Mouse (Mus musculus): ENCODE data around the gene Eri3. TPM values are rescaled to one million over a fixed set of nuclear protein-coding genes. Genes with fewer than 3 reads are reported as not detected.
A peak's percentile ranks its signal among the peaks of the same experiment; 100 is the strongest.

Gene Eri3
- polyA plus RNA-seq, 1 experiment: 67.4 TPM

DNA sequence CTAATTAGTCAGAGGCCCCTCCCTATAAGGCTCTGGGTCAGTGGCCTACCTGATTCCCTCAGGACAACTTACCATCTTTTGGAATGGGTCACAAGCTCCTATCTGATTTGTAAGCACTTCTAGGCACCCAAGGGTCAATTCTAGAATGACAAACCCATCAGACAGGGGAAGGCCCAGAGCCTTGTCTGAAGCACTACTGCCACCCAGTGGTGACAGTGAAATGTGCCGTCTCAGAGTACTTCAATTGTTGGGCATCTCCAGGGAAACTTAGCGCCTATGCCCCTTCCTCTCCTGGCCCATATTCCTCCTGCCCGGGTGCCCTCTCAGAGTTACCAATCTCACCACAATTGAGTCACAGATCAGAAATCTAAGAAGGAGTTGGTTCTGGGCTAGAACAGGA is 126.7 kb downstream of the Eri3 start:
- peaks cover 12% of the 10 kb centered on the region for H3K79me2 ChIP-seq (ENCODE audit: control insufficient read depth, insufficient read depth)
- no peak for TF ChIP-seq MYOG (IDR thresholded peaks at IDR 0.05; ENCODE audit: control insufficient read depth, extremely low read depth, insufficient read length)
- TF ChIP-seq MAX (IDR thresholded peaks at IDR 0.05): no peak
- TF ChIP-seq CTCF (IDR thresholded peaks at IDR 0.05; ENCODE audit: control insufficient read depth, insufficient read depth, insufficient read length): peak; percentile 72
- TF ChIP-seq CEBPB (IDR thresholded peaks at IDR 0.05; ENCODE audit: low read depth): no peak
- no peak for TF ChIP-seq MYOD1 (IDR thresholded peaks at IDR 0.05; ENCODE audit: control insufficient read depth, insufficient read length, low read depth)
- H3K36me3 ChIP-seq (ENCODE audit: control insufficient read depth, insufficient read depth): peaks cover 60% of the 10 kb centered on the region

DNA sequence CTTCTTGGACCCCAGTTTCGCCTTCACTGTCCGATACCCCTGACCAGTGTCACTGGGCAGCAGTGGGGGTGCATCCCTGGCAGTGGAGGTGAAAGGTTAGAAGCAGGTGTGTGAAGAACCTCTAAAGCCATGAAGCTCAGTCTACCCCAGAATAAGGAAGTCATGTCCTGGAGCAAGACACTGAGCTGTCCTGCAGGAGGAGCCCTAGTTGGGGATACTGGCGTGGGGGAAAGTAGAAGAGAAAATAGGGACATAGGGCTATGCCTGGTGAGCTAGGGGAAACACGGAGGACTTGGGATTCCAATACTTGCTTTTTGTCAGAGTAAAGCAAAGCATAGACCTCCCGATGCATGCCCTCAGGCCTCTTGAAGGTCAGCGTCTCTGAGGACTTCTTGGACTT is 130.8 kb downstream of the Eri3 start:
- Histone ChIP-seq H3K4me3 (ENCODE audit: insufficient read depth, poor library complexity, severe bottlenecking) (peak overlapping the region; percentile 95), H3K36me3 (ENCODE audit: control insufficient read depth, insufficient read depth) (peaks cover 39% of the 10 kb centered on the region), H3K79me3 (ENCODE audit: low read depth) (no peaks in the 10 kb centered on the region), H3ac (ENCODE audit: control insufficient read depth, insufficient read length, low read depth) (no peak overlapping the region), H3K79me2 (ENCODE audit: control insufficient read depth, insufficient read depth) (peaks cover 13% of the 10 kb centered on the region), H3K27me3 (ENCODE audit: control insufficient read depth, insufficient read depth, insufficient read length) (no peaks in the 10 kb centered on the region)
- TF ChIP-seq MAX (IDR thresholded peaks at IDR 0.05): no peak
- no peak for TF ChIP-seq CTCF (IDR thresholded peaks at IDR 0.05; ENCODE audit: control insufficient read depth, insufficient read depth, insufficient read length)
- no peak for TF ChIP-seq USF1 (IDR thresholded peaks at IDR 0.05; ENCODE audit: low read depth)
- no peak for TF ChIP-seq MYOG (IDR thresholded peaks at IDR 0.05; ENCODE audit: control insufficient read depth, extremely low read depth, insufficient read length)
- TF ChIP-seq FOSL1 (IDR thresholded peaks at IDR 0.05; ENCODE audit: insufficient read depth, low read length, poor library complexity, severe bottlenecking): no peak
- no peak for TF ChIP-seq CEBPB (IDR thresholded peaks at IDR 0.05; ENCODE audit: low read depth)
- TF ChIP-seq MYOD1 (IDR thresholded peaks at IDR 0.05; ENCODE audit: control insufficient read depth, insufficient read length, low read depth): no peak

More for the DNA sequence above, 126.7 kb downstream of the Eri3 start:
- Histone ChIP-seq H3K79me3 (ENCODE audit: low read depth) (no peaks in the 10 kb centered on the region), H3K27me3 (ENCODE audit: control insufficient read depth, insufficient read depth, insufficient read length) (no peaks in the 10 kb centered on the region), H3K4me3 (ENCODE audit: insufficient read depth, poor library complexity, severe bottlenecking) (no peak overlapping the region), H3ac (ENCODE audit: control insufficient read depth, insufficient read length, low read depth) (no peak overlapping the region)

DNA sequence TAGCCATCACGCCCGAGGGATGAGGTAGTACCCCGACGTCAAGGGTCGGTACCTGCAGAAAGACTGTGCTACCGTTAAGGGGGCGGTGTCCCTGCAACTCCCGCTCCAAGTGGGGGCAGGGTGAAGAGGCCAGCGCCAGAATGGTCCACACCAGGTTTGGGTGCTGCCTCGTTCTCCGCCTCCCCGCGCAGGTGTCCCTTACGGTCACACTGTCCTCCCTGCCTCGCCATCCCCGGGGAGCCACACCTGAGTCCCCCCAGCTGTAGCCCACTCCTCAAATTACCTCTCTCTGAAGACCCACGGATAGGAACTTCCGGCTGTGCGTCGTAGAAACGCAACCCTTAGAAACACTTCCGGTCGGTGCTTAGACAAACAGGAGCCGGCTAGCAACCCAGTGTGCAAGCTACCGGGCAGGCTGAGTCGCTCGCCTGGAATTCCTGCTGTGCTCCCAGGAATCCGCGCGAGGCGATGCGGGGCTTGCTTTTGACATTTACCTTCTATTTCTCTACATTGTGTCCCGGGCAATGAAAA is 131.8 kb downstream of the Eri3 start, which contains the start of gene Dmap1:
TSS of gene Dmap1 (minus strand) at position 343 of the 531 bp plus-strand sequence.
- Histone ChIP-seq H3K36me3 (ENCODE audit: control insufficient read depth, insufficient read depth) (peaks cover 29% of the 10 kb centered on the region), H3K27me3 (ENCODE audit: control insufficient read depth, insufficient read depth, insufficient read length) (no peaks in the 10 kb centered on the region), H3ac (ENCODE audit: control insufficient read depth, insufficient read length, low read depth) (peak within 1 kb of the TSS; percentile 78), H3K4me3 (ENCODE audit: insufficient read depth, poor library complexity, severe bottlenecking) (peak within 1 kb of the TSS; percentile 95), H3K79me2 (ENCODE audit: control insufficient read depth, insufficient read depth) (peaks cover 13% of the 10 kb centered on the region), H3K79me3 (ENCODE audit: low read depth) (no peaks in the 10 kb centered on the region)
- TF ChIP-seq FOSL1 (IDR thresholded peaks at IDR 0.05; ENCODE audit: insufficient read depth, low read length, poor library complexity, severe bottlenecking): no peak
- no peak for TF ChIP-seq USF1 (IDR thresholded peaks at IDR 0.05; ENCODE audit: low read depth)
- TF ChIP-seq MYOG (IDR thresholded peaks at IDR 0.05; ENCODE audit: control insufficient read depth, extremely low read depth, insufficient read length): no peak
- no peak for TF ChIP-seq CTCF (IDR thresholded peaks at IDR 0.05; ENCODE audit: control insufficient read depth, insufficient read depth, insufficient read length)
- TF ChIP-seq CEBPB (IDR thresholded peaks at IDR 0.05; ENCODE audit: low read depth): no peak
- TF ChIP-seq MAX (IDR thresholded peaks at IDR 0.05): peak; percentile 72

DNA sequence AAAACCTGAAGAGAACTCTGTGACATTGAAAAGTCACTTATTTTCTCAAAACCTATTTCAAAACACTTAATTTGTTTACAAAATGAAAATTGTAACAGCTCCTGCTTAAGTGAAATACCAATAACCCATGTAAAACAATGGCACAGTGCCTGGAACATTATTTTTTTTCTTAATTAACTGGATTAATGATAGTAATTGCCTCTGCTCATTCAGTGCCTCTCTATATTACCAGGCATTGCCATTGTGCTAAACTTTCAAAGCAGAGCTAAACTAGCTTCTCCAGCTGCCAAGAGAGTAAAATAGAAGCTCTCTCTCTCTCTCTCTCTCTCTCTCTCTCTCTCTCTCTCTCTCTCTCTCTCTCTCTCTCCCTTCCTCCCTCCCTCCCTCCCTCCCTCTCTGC is 132.3 kb downstream of the Eri3 start:
- Histone ChIP-seq H3ac (ENCODE audit: control insufficient read depth, insufficient read length, low read depth) (peak overlapping the region; percentile 29), H3K79me3 (ENCODE audit: low read depth) (no peaks in the 10 kb centered on the region), H3K4me3 (ENCODE audit: insufficient read depth, poor library complexity, severe bottlenecking) (peak overlapping the region; percentile 95), H3K79me2 (ENCODE audit: control insufficient read depth, insufficient read depth) (peaks cover 13% of the 10 kb centered on the region), H3K27me3 (ENCODE audit: control insufficient read depth, insufficient read depth, insufficient read length) (no peaks in the 10 kb centered on the region), H3K36me3 (ENCODE audit: control insufficient read depth, insufficient read depth) (peaks cover 25% of the 10 kb centered on the region)
- no peak for TF ChIP-seq MAX (IDR thresholded peaks at IDR 0.05)
- no peak for TF ChIP-seq FOSL1 (IDR thresholded peaks at IDR 0.05; ENCODE audit: insufficient read depth, low read length, poor library complexity, severe bottlenecking)
- TF ChIP-seq MYOD1 (IDR thresholded peaks at IDR 0.05; ENCODE audit: control insufficient read depth, insufficient read length, low read depth): no peak
- TF ChIP-seq MYOG (IDR thresholded peaks at IDR 0.05; ENCODE audit: control insufficient read depth, extremely low read depth, insufficient read length): no peak
- no peak for TF ChIP-seq USF1 (IDR thresholded peaks at IDR 0.05; ENCODE audit: low read depth)
- TF ChIP-seq CEBPB (IDR thresholded peaks at IDR 0.05; ENCODE audit: low read depth): no peak
- TF ChIP-seq CTCF (IDR thresholded peaks at IDR 0.05; ENCODE audit: control insufficient read depth, insufficient read depth, insufficient read length): no peak

DNA sequence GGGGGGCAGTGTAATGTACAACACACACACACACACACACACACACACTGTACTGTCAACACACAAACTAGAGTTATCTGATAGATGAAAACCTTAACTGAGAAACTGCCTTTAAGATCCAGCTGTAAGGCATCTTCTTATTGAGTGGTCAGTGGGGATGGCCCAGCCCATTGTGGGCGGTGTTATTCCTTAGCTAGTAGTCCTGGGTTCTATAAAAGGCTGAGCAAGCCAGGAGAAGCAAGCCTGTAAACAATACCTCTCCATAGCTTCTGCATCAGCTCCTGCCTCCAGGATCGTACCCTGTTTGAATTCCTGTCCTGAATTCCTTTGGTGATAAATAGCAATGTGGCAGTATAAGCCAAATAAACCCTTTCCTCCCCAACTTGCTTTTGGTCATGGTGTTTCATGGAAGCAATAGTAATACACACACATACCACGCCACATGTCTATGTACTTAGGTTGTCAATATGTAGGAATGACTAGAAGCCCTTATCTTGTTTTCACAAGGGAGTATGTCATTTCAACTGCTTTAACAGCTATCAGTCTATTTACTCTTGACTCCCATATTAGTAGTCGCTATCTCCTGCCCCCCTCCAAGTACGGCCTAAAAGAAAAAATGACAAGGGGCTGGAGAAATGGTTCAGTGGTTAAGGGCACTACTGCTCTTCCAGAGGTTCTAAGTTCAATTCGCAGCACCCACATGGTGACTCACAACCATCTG is 133.0 kb downstream of the Eri3 start:
- peaks cover 3% of the 10 kb centered on the region for H3K27me3 ChIP-seq (ENCODE audit: control insufficient read depth, insufficient read depth, insufficient read length)
- H3K36me3 ChIP-seq (ENCODE audit: control insufficient read depth, insufficient read depth): peaks cover 23% of the 10 kb centered on the region
- TF ChIP-seq MAX (IDR thresholded peaks at IDR 0.05) (no peak), CTCF (IDR thresholded peaks at IDR 0.05; ENCODE audit: control insufficient read depth, insufficient read depth, insufficient read length) (no peak), MYOG (IDR thresholded peaks at IDR 0.05; ENCODE audit: control insufficient read depth, extremely low read depth, insufficient read length) (no peak), FOSL1 (IDR thresholded peaks at IDR 0.05; ENCODE audit: insufficient read depth, low read length, poor library complexity, severe bottlenecking) (no peak), USF1 (IDR thresholded peaks at IDR 0.05; ENCODE audit: low read depth) (no peak), MYOD1 (IDR thresholded peaks at IDR 0.05; ENCODE audit: control insufficient read depth, insufficient read length, low read depth) (no peak), CEBPB (IDR thresholded peaks at IDR 0.05; ENCODE audit: low read depth) (no peak)
- H3K79me3 ChIP-seq (ENCODE audit: low read depth): no peaks in the 10 kb centered on the region
- H3K79me2 ChIP-seq (ENCODE audit: control insufficient read depth, insufficient read depth): peaks cover 13% of the 10 kb centered on the region
- H3ac ChIP-seq (ENCODE audit: control insufficient read depth, insufficient read length, low read depth): no peak overlapping the region
- H3K4me3 ChIP-seq (ENCODE audit: insufficient read depth, poor library complexity, severe bottlenecking): no peak overlapping the region

Measured in C2C12 (cell line).